Mouse (Mus musculus) forebrain, postnatal 0 days (tissue): ENCODE results near the gene Myh9. TPM values are rescaled to one million over a fixed set of nuclear protein-coding genes. Genes with fewer than 3 reads are reported as not detected.

ENCODE experiments used
- ATAC-seq: fragments of 200-750 bp; cut with Nextera tagmentation; 2 replicates; pipeline ENCODE4 v1.8.0; 2017; ENCODE audit warnings: mild to moderate bottlenecking, moderate library complexity
- DNase-seq: peaks from one replicate; pipeline ENCODE4 v3.0.0-alpha.2; 2015
- H3K27ac ChIP-seq: fragments of 300-500 bp; sonication (generic); 2 replicates; pipeline ENCODE4 v1.5.1; 2014; ENCODE audit warnings: low read depth, mild to moderate bottlenecking, antibody characterized with exemption, low read length, moderate library complexity, mixed read lengths
- H3K27me3 ChIP-seq: fragments of 300-500 bp; sonication (generic); 2 replicates; pipeline ENCODE4 v1.6.1; 2014; ENCODE audit warnings: mild to moderate bottlenecking, low read length, mixed read lengths; ENCODE audit not compliant: insufficient read depth
- H3K36me3 ChIP-seq: fragments of 300-500 bp; sonication (generic); 2 replicates; pipeline ENCODE4 v1.6.1; 2014; ENCODE audit warnings: mild to moderate bottlenecking, moderate library complexity; ENCODE audit not compliant: insufficient read depth
- H3K4me1 ChIP-seq: fragments of 300-500 bp; sonication (generic); 2 replicates; pipeline ENCODE4 v1.6.1; 2014; ENCODE audit warnings: antibody characterized with exemption; ENCODE audit not compliant: insufficient read depth
- H3K4me2 ChIP-seq: fragments of 300-500 bp; sonication (generic); 2 replicates; pipeline ENCODE4 v1.6.1; 2014; ENCODE audit warnings: low read depth, mild to moderate bottlenecking, moderate library complexity
- H3K4me3 ChIP-seq: fragments of 300-500 bp; sonication (generic); 2 replicates; pipeline ENCODE4 v1.5.1; 2014; ENCODE audit warnings: low read depth, low read length, mixed read lengths
- H3K9ac ChIP-seq: fragments of 300-500 bp; sonication (generic); 2 replicates; pipeline ENCODE4 v1.6.1; 2014; ENCODE audit warnings: mild to moderate bottlenecking
- H3K9me3 ChIP-seq: fragments of 300-500 bp; sonication (generic); 2 replicates; pipeline ENCODE4 v1.6.1; 2016; ENCODE audit warnings: low read length
- CTCF ChIP-seq: sonication (generic); IDR thresholded peaks from 2 replicates; pipeline ENCODE4 v1.5.1; 2016; ENCODE audit warnings: antibody characterized with exemption, control low read depth, low read depth
- WGBS: fragments of 180-500 bp; shearing (Covaris S2); extraction: QIAGEN DNeasy Blood & Tissue Kit; methylation state at CpG from one replicate; pipeline ENCODE4 v1.1.7; 2014; 5-methylcytosine and 5-hydroxymethylcytosine counted together
- polyA plus RNA-seq: library from polyadenylated mRNA; unstranded; fragments of >200 nt; fragmentation: Nextera tagmentation; extraction: Ambion mirVana; gene quantifications from 2 replicates; pipeline ENCODE4 v1.2.1, GENCODE M21; 2015
- total RNA-seq: library from RNA; depleted of rRNA; stranded (reverse); fragments of >200 nt; gene quantifications from 2 replicates; pipeline ENCODE4 v1.2.3, GENCODE M21; 2014

The Myh9 gene
- total and polyA plus RNA-seq, 2 experiments from 2014 or later = 7.2 to 35.2 TPM

GRCm38 (mm10) chr15:77761561-77762380 is 80.2 kb downstream of the Myh9 start:
- ATAC-seq (peak; percentile 65; the same call in 1 of the 2 replicates), DNase-seq (peak; percentile 45)
- no peak overlapping the region for H3K4me2 ChIP-seq
- H3K4me3 ChIP-seq = no peak overlapping the region
- no peaks in the 10 kb centered on the region for H3K27me3 ChIP-seq
- peaks cover 61% of the 10 kb centered on the region for H3K36me3 ChIP-seq
- no peak overlapping the region for H3K27ac ChIP-seq
- H3K9ac ChIP-seq = no peak overlapping the region
- no peaks in the 10 kb centered on the region for H3K9me3 ChIP-seq
- H3K4me1 ChIP-seq = no peaks in the 10 kb centered on the region
- 68% methylated on average over 22 of the region's 22 CpGs for WGBS
- TF ChIP-seq CTCF = peak; percentile 73

GRCm38 (mm10) chr15:77761083-77761482 is 80.9 kb downstream of the Myh9 start:
- DNase-seq (no peak), ATAC-seq (no peak)
- Histone ChIP-seq H3K9ac (no peak overlapping the region), H3K4me1 (no peaks in the 10 kb centered on the region), H3K27ac (no peak overlapping the region), H3K27me3 (no peaks in the 10 kb centered on the region), H3K4me3 (no peak overlapping the region), H3K36me3 (peaks cover 54% of the 10 kb centered on the region), H3K4me2 (no peak overlapping the region), H3K9me3 (no peaks in the 10 kb centered on the region)
- 93% methylated on average over 7 of the region's 7 CpGs for WGBS
- TF ChIP-seq CTCF = no peak

DNA sequence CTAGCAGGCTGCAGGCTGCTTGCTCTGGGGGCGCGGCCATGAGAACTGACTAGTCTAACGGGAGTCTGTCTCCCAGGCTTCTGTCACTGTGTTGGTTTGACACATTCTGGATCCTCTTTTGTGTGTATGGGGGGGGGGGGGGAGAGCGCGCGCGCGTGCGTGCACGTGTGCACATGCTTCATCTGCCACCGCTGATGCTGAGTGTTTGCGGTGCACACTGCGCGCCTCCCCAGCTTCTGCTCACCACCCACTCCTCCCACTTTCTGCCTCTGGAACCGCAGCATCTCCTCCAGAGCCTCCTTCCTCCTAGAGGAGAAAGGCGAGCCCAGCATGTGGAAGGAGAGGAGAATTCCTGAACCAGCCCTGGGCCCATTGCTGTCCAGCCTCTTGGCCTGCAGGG is 81.9 kb downstream of the Myh9 start:
- 89% methylated on average over 16 of the region's 16 CpGs for WGBS

GRCm38 (mm10) chr15:77757586-77758226 is 84.3 kb downstream of the Myh9 start:
- 89% methylated on average over 4 of the region's 4 CpGs for WGBS
- no peak overlapping the region for H3K9ac ChIP-seq
- no peaks in the 10 kb centered on the region for H3K4me1 ChIP-seq
- no peaks in the 10 kb centered on the region for H3K9me3 ChIP-seq
- DNase-seq (no peak), ATAC-seq (no peak)
- 0 out of 2 replicates have a peak, but pooled peaks have one; percentile 15 for TF ChIP-seq CTCF
- H3K4me2 ChIP-seq = no peak overlapping the region
- H3K27me3 ChIP-seq = no peaks in the 10 kb centered on the region
- no peak overlapping the region for H3K4me3 ChIP-seq
- H3K36me3 ChIP-seq = peaks cover 22% of the 10 kb centered on the region
- H3K27ac ChIP-seq = no peak overlapping the region

More for the DNA sequence above, 81.9 kb downstream of the Myh9 start:
- Histone ChIP-seq H3K27ac (no peak overlapping the region), H3K9ac (no peak overlapping the region), H3K36me3 (peaks cover 44% of the 10 kb centered on the region), H3K9me3 (no peaks in the 10 kb centered on the region), H3K4me1 (no peaks in the 10 kb centered on the region), H3K4me2 (no peak overlapping the region), H3K4me3 (no peak overlapping the region), H3K27me3 (no peaks in the 10 kb centered on the region)
- ATAC-seq (peak; percentile 21; the same call in 1 of the 2 replicates), DNase-seq (no peak)
- no peak for TF ChIP-seq CTCF

DNA sequence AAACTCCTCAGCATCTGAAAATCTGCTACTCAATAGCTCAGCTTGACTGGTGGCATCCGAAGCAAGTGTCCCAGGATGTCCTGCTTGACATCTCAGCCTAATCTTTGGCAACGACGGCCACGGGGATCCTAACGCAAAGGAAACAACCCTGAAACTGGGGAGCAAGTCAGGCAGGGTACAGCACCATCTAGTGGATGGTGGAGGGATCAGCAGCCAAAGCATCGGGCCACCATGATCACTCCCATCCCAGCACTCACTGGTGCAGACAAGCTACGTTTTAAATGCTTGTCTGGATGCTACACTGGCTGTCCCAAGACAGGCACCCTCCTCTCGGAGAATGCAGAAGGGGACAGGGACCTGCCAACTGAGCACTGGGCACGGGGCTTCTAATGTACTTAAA is 85.1 kb downstream of the Myh9 start, which contains the start of gene Apol8:
Gene Apol8, minus strand, starts transcription at position 156 of the 400 bp plus-strand sequence.
- Histone ChIP-seq H3K9me3 (no peaks in the 10 kb centered on the region), H3K4me3 (no peak within 1 kb of the TSS), H3K27ac (no peak within 1 kb of the TSS), H3K4me1 (no peaks in the 10 kb centered on the region), H3K27me3 (no peaks in the 10 kb centered on the region), H3K9ac (no peak within 1 kb of the TSS), H3K4me2 (no peak within 1 kb of the TSS), H3K36me3 (peaks cover 14% of the 10 kb centered on the region; the same call in 1 of the 2 replicates)
- 9% methylated on average over 9 of the region's 9 CpGs for WGBS
- peak; percentile 92 for TF ChIP-seq CTCF
- DNase-seq (peak; percentile 71), ATAC-seq (no peak; the same call in 1 of the 2 replicates)

- H3K36me3 ChIP-seq = 0 out of 2 replicates have a peak, but pooled peaks cover 10% of the 10 kb centered on the region
- no peak overlapping the region for H3K27ac ChIP-seq
- WGBS = 70% methylated on average over 2 of the region's 2 CpGs
- DNase-seq (no peak), ATAC-seq (no peak)
- no peaks in the 10 kb centered on the region for H3K4me1 ChIP-seq
- H3K9me3 ChIP-seq = no peaks in the 10 kb centered on the region
- TF ChIP-seq CTCF = no peak
- no peak overlapping the region for H3K9ac ChIP-seq
- no peaks in the 10 kb centered on the region for H3K27me3 ChIP-seq
- no peak overlapping the region for H3K4me3 ChIP-seq
- H3K4me2 ChIP-seq = no peak overlapping the region
Observed at GRCm38 (mm10) chr15:77756081-77756480, 85.9 kb downstream of the Myh9 start.

GRCm38 (mm10) chr15:77755132-77755531 is 86.8 kb downstream of the Myh9 start:
- no peak for TF ChIP-seq CTCF
- Histone ChIP-seq H3K9ac (no peak overlapping the region), H3K4me1 (no peaks in the 10 kb centered on the region), H3K27ac (no peak overlapping the region), H3K27me3 (no peaks in the 10 kb centered on the region), H3K9me3 (no peaks in the 10 kb centered on the region), H3K36me3 (0 out of 2 replicates have a peak, but pooled peaks cover 3% of the 10 kb centered on the region), H3K4me3 (no peak overlapping the region), H3K4me2 (no peak overlapping the region)
- 47% methylated on average over 2 of the region's 2 CpGs for WGBS
- ATAC-seq = no peak
- DNase-seq = no peak
